Mouse (Mus musculus): ENCODE results near the gene Tpst2.

DNA sequence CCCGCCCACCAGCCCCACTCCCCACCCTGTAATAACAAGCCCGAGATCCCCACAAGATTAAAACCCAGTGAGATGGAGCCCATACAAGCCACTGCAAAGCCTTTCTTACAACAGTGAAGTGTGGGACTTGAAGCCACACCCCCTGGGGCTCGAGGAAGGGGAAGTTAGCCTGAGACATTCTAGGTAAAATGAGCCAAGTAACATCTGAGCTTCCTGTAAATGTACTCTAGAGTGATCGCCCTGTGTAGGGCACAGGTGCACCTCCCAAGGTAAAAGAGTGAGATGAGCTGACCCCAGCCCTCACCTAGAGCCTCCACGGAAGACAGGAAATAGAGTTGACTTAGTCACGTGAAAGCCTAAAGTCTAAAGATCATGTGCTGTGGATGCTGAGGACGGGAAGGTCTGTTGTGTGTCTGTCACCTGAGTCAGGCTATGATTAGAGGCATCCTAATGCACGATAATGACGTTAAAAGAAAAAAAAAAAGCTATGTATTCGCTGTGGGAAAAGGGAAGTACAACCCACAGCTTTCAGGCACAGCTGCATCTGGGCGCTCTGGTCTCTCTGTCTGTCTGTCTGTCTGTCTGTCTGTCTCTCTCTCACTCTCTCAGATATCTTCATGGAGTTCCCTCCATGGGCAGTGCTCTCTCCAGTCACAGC lies 10.6 kb downstream of the Tpst2 start:
- TF ChIP-seq CTCF (IDR thresholded peaks at IDR 0.05; ENCODE audit: low read depth, low read length) = no peak
- TF ChIP-seq POLR2A (IDR thresholded peaks at IDR 0.05; ENCODE audit: borderline replicate concordance, low read depth, low read length) = no peak

Data from bone marrow macrophage, adult 2 months (primary cell).